Mouse (Mus musculus) heart, adult 2 months (tissue): ENCODE data around the gene Prnd. TPM values are rescaled to one million over a fixed set of nuclear protein-coding genes. Genes with fewer than 3 reads are reported as not detected.

Experiments
- DNase-seq, 2 experiments: peaks; one replicate each; pipeline ENCODE4 v3.0.0; 2021
- H3K27ac ChIP-seq: fragments of 200-600 bp; 2 replicates; pipeline ENCODE4 v1.8.1; 2022
- H3K27me3 ChIP-seq: fragments of 200-500 bp; 2 replicates; pipeline ENCODE4 v1.6.1; 2012; ENCODE audit warnings: mild to moderate bottlenecking, low read length, inconsistent platforms, mixed read lengths; ENCODE audit not compliant: control insufficient read depth, insufficient read depth
- H3K36me3 ChIP-seq: fragments of 200-500 bp; 2 replicates; pipeline ENCODE4 v1.6.1; 2012; ENCODE audit warnings: low read length, inconsistent platforms; ENCODE audit not compliant: control insufficient read depth, insufficient read depth
- H3K4me1 ChIP-seq: fragments of 200-500 bp; 2 replicates; pipeline ENCODE4 v1.6.1; 2011; ENCODE audit warnings: low read length; ENCODE audit not compliant: control insufficient read depth, insufficient read depth
- H3K4me3 ChIP-seq: fragments of 200-600 bp; 2 replicates; pipeline ENCODE4 v1.8.1; 2022
- H3K79me2 ChIP-seq: fragments of 200-500 bp; replicated peaks from 2 replicates; pipeline ENCODE4 v1.6.1; 2012; ENCODE audit warnings: mild to moderate bottlenecking, inconsistent platforms, low read length, moderate library complexity, mixed read lengths; ENCODE audit not compliant: control insufficient read depth, insufficient read depth
- H3K9ac ChIP-seq: fragments of 200-500 bp; 2 replicates; pipeline ENCODE4 v1.6.1; 2012; ENCODE audit warnings: low read depth, mild to moderate bottlenecking, control low read depth, inconsistent platforms, low read length, mixed read lengths
- CTCF ChIP-seq: fragments of 200-600 bp; IDR thresholded peaks from 2 replicates; pipeline ENCODE4 v1.8.1; 2022; ENCODE audit warnings: antibody characterized with exemption, mild to moderate bottlenecking, moderate library complexity
- EP300 ChIP-seq: fragments of 200-500 bp; IDR thresholded peaks from 2 replicates; pipeline ENCODE4 v1.6.1; 2011; ENCODE audit warnings: low read depth, low read length, control low read depth; ENCODE audit not compliant: insufficient read depth
- POLR2A ChIP-seq: fragments of 200-500 bp; IDR thresholded peaks from 2 replicates; pipeline ENCODE4 v1.6.1; 2011; ENCODE audit warnings: mild to moderate bottlenecking, low read depth, low read length, control low read depth; ENCODE audit not compliant: insufficient read depth
- WGBS: fragments of 180-500 bp; shearing (Covaris S2); methylation state at CpG from one replicate; pipeline ENCODE4 v1.1.7; 2018; 5-methylcytosine and 5-hydroxymethylcytosine counted together
- intact Hi-C: fragments of 180-260 bp; cut with DNase I; formaldehyde crosslinking; loops from one replicate; pipeline ENCODE4 v1.15.1; 2025
- polyA plus RNA-seq: library from polyadenylated mRNA; depleted of rRNA; stranded (reverse); fragments of >200 nt; gene quantifications from 2 replicates; pipeline ENCODE4 v1.2.3, GENCODE M21; 2012
- total RNA-seq, 2 experiments: library from RNA; stranded (reverse); gene quantifications; 2 replicates each; pipeline ENCODE4 v1.2.3; 2021

Gene Prnd
- total and polyA plus RNA-seq, 3 experiments = 0.65 to 3.8 (median 1.2) TPM

DNA sequence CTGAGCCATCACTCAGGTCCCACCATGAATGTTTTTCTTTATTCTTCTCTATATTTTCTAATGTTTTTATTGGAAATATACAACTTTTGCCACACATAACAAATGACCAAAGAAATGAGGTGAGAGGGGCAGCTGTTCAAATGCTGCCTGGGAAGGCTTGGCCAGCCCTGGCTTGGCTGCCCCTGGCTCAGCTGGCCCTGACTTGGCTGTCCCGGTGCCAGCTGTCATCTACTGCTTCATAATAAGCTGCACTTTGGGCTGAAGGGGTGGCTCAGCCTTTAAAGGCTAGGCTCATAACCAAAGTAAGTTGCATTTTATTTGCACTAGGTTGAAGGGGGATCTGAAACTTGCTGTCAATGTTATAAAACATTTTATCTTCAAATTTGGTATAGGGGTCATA is 43.8 kb upstream of the Prnd start:
- Histone ChIP-seq H3K27me3 (no peaks in the 10 kb centered on the region), H3K36me3 (peaks cover 4% of the 10 kb centered on the region), H3K79me2 (no peaks in the 10 kb centered on the region), H3K27ac (no peak overlapping the region; the same call in 1 of the 2 replicates), H3K4me3 (no peak overlapping the region), H3K9ac (no peak overlapping the region), H3K4me1 (peaks cover 8% of the 10 kb centered on the region)
- 49% methylated on average over 1 of the region's 1 CpGs for WGBS
- peak; percentile 44 to 60 for DNase-seq
- TF ChIP-seq CTCF (no peak), POLR2A (no peak), EP300 (no peak)
- intact Hi-C loops = loop anchor here (5.0 kb wide), 3 partner anchors 45 to 240 kb away; partner anchors contain the start of genes Prnd and Slc23a2

DNA sequence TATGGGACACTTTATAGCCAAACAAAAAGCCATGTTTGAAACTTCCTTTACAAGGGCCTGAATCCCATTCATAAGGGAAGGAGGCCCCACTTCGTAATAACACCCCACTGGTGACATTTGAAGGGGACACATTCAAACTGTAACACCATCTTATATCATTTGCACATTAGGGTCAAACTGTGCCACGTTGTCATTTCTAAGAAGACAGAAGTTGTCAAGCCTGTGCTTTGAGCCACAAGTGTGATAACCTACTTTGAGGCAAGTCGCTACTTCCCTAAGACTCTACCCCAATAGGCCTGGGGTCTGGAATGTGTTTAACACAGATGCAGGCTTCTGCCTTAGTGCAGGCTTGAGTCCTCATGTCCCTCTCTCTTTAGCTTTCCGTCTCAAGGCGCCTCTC is 43.4 kb upstream of the Prnd start:
- H3K79me2 ChIP-seq = no peaks in the 10 kb centered on the region
- H3K36me3 ChIP-seq = peaks cover 4% of the 10 kb centered on the region
- H3K4me1 ChIP-seq = peaks cover 8% of the 10 kb centered on the region
- DNase-seq = no peak
- H3K4me3 ChIP-seq = no peak overlapping the region
- 91% methylated on average over 5 of the region's 5 CpGs for WGBS
- no peak overlapping the region for H3K9ac ChIP-seq
- TF ChIP-seq POLR2A (no peak), CTCF (no peak), EP300 (no peak)
- no peak overlapping the region; the same call in 1 of the 2 replicates for H3K27ac ChIP-seq
- intact Hi-C loops = loop anchor here (5.0 kb wide), 3 partner anchors 45 to 240 kb away; partner anchors contain the start of genes Prnd and Slc23a2
- H3K27me3 ChIP-seq = no peaks in the 10 kb centered on the region

DNA sequence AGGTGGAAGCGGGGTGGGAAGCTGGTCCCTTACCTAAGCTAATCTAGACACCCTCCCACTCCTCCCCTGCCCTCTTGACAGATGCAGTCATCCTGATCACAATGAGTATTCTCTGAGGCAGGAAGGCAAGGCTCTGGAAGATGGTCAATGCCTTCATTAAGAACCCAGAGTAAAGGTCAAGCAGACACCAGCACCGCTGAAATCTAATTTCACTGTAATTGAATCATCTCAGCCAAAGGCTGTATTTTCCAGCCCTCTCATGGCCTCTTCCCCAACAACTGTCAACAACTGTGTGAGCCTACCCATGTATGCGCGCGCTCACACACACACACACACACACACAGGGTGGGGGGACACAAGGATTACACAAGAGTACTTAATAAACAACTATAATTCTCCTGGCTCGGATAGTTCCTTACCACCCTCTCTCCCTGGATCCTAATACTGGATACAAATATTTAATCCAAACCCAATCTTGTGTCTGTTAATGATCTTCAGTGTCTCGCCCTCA is 42.3 kb upstream of the Prnd start:
- TF ChIP-seq CTCF = no peak
- TF ChIP-seq POLR2A = no peak
- no peak for TF ChIP-seq EP300

GRCm38 (mm10) chr2:131908906-131909305 is 41.8 kb upstream of the Prnd start:
- peaks cover 9% of the 10 kb centered on the region for H3K36me3 ChIP-seq
- peak overlapping the region; percentile 83 for H3K27ac ChIP-seq
- no peak overlapping the region for H3K9ac ChIP-seq
- WGBS = 100% methylated on average over 1 of the region's 1 CpGs
- DNase-seq = no peak
- no peak overlapping the region for H3K4me3 ChIP-seq
- peaks cover 5% of the 10 kb centered on the region for H3K4me1 ChIP-seq
- no peak for TF ChIP-seq EP300
- TF ChIP-seq POLR2A = no peak
- no peak for TF ChIP-seq CTCF
- H3K27me3 ChIP-seq = no peaks in the 10 kb centered on the region
- peaks cover 1% of the 10 kb centered on the region; the same call in 1 of the 2 replicates for H3K79me2 ChIP-seq
- intact Hi-C loops = loop anchor here (5.0 kb wide), 3 partner anchors 43 to 238 kb away; partner anchors contain the start of genes Prnd and Slc23a2

More for the DNA sequence above, 42.3 kb upstream of the Prnd start:
- no peaks in the 10 kb centered on the region for H3K27me3 ChIP-seq
- peaks cover 4% of the 10 kb centered on the region for H3K36me3 ChIP-seq
- H3K27ac ChIP-seq = peak overlapping the region; percentile 83; the same call in 1 of the 2 replicates
- intact Hi-C loops = loop anchor here (5.0 kb wide), 3 partner anchors 44 to 239 kb away; partner anchors contain the start of genes Prnd and Slc23a2
- no peak overlapping the region for H3K4me3 ChIP-seq
- WGBS = 72% methylated on average over 7 of the region's 7 CpGs
- no peak overlapping the region for H3K9ac ChIP-seq
- H3K4me1 ChIP-seq = peaks cover 5% of the 10 kb centered on the region
- peak; percentile 43 to 45 for DNase-seq
- no peaks in the 10 kb centered on the region for H3K79me2 ChIP-seq

DNA sequence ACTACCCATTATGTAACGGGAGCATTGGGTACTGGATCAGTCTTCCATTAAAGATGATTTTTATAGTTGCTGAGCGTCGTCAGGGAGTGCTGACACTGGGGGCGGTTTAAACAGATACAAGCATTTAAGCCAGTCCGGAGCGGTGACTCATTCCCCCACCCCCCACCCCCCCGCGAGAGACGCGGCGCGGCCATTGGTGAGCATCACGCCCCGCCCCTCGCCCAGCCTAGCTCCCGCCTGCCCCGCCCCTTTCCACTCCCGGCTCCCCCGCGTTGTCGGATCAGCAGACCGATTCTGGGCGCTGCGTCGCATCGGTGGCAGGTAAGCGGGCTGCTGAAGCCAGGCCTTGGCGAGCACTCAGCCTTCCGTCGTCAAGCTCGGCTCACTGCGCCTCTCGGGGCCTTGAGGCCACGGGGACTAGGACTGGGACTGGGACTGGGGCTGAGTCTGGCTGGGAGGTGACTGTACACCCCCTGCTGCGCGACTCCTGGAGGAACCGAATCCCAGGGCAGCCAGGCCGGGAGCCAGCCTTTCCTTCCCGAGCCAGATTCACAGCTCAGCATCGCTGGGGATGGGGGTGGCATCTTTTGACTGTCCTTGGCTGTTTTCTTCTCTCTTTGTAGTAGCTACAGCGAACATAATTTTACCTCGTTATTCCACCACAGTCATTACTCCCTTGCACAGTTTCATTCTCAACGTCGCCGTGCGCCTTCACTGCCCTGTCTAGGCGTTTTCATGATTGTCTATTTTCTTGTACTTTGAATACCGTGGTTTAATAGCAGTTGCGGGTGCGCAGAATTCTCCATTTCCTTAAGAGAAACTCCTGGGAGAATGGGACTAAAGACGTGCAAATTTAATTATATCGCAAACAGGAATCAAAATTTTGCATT is 40.7 kb upstream of the Prnd start, which contains the start of the genes Prnp and Prn:
TSS of gene Prnp (plus strand) at position 246 of the 890 bp plus-strand sequence.
TSS of gene Prn (plus strand) at position 275 of the 890 bp plus-strand sequence.
- peaks cover 1% of the 10 kb centered on the region; the same call in 1 of the 2 replicates for H3K79me2 ChIP-seq
- H3K4me1 ChIP-seq = peaks cover 6% of the 10 kb centered on the region
- H3K27me3 ChIP-seq = no peaks in the 10 kb centered on the region
- DNase-seq = peak; percentile 92
- H3K9ac ChIP-seq = peak within 1 kb of the TSS; percentile 98
- intact Hi-C loops = loop anchor here (5.0 kb wide), 3 partner anchors 42 to 237 kb away; partner anchors contain the start of genes Prnd and Slc23a2
- H3K27ac ChIP-seq = peak within 1 kb of the TSS; percentile 87
- WGBS = 3% methylated on average over 52 of the region's 52 CpGs
- H3K4me3 ChIP-seq = peak within 1 kb of the TSS; percentile 74
- H3K36me3 ChIP-seq = peaks cover 9% of the 10 kb centered on the region
- TF ChIP-seq EP300 (peak; percentile 62; the same call in 1 of the 2 replicates), POLR2A (peak; percentile 94), CTCF (no peak)
